Mouse (Mus musculus): ENCODE data around the gene Cfap221.

Cfap221 gene

DNA sequence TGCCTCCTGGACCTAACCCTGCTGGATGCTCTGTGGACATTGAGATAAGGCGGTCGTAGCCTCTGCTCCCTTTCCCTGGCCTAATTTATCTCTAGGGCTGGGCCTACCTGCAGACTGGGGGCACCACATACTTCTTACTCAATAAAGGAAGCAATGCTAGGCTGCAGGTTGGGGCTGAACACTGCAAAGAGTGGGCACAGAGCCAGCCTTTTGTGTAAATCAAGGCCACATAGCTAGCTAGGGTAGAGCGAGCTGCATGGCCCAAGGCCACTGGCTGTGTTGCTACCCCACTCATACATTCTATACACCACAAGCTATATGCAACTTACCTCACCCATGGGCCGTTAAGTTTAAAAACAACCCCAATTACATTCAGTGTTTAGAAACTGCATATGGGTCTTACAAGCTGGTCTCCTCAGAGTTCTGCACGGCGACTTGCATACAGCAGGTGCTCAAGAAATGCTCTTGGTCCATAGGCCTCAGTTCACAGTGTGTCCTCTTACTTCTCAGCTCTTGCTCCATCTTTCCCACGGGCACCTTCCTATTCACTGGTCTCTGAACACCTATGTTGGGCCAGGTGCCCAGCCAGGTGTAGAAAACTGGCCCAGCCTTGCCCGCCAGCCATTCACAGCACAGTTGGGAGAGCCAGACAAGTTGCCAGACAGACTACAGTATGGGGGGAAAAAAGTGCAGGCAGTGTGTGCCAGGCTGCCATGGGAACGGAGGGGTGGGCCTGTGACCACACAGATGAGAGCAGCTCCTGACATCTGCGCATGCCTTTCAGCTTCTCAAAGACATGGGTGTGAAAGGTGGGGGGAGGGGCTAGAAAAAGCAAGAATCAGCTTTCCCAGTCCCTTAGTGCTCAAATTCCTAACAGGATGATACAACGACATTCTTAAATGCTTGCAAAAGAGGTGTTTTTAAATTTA is 97.6 kb downstream of the Cfap221 start:
- DNase-seq = peak; percentile 27

DNA sequence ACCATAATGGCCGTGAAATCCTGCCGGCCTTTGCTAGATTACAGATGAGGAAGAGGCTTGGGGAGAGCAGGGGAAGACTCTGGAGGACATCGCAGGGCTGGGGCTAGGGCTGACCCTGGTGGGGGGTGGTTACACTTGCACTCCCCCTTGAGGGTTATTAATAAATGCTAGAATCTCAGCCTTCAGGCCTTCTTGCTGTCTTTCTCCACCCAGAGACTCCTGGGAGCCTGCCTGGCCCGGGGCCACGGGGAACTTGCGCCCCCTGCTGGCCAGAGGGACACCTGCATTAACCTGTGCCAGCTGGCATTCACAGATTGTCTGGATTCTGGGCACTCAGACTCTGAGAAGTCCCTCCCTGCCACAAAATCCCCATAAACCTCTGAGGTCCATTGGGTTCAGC is 102.1 kb downstream of the Cfap221 start:
- DNase-seq = peak; percentile 79

GRCm38 (mm10) chr1:119893600-119893999 is 103.4 kb downstream of the Cfap221 start:
- DNase-seq = no peak

DNA sequence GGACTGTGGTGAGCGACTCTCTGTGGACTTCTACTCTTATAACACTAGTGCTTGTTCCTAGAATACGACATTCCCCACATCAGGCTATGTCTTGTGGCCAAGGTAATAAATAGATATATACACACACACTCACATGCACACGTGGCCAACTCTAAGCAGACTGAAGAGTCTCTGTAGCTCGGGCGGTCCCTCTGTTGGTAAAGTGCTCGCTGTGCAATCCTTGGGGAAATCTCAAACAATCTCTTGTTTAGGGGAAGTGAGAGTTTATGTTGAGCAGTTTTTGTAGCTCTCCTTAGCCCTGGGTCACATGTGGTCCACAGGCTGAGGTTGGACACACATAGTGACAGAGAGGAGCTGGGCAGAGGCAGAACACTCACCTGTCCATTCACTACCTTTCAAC is 104.1 kb downstream of the Cfap221 start:
- no peak for DNase-seq

DNA sequence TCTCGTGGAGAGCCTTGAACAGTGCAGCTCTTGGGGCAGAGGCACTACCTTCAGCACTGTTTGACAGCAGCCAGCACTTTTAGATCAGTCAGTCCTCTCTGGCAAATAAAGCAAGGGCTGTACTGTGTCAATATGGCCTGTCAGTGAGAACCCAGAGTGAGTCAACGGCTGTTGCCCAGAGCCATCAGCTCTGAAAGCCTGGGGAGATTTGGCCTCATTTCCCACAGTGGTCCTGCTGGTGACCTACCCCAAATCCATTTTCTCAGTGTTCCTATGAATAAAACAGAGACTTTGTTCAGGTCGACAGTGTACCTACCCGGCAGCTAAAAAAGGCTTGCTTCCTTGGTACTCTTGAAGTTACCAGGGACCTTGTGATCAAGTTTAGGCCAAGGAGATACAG is 105.2 kb downstream of the Cfap221 start:
- DNase-seq = no peak

- DNase-seq = no peak
Measured at GRCm38 (mm10) chr1:119891149-119891548, 105.9 kb downstream of the Cfap221 start.

GRCm38 (mm10) chr1:119889347-119889746 is 107.7 kb downstream of the Cfap221 start:
- no peak for DNase-seq

GRCm38 (mm10) chr1:119886320-119886719 is 110.7 kb downstream of the Cfap221 start:
- DNase-seq = no peak

GRCm38 (mm10) chr1:119884272-119884671 is 112.8 kb downstream of the Cfap221 start:
- no peak for DNase-seq

DNA sequence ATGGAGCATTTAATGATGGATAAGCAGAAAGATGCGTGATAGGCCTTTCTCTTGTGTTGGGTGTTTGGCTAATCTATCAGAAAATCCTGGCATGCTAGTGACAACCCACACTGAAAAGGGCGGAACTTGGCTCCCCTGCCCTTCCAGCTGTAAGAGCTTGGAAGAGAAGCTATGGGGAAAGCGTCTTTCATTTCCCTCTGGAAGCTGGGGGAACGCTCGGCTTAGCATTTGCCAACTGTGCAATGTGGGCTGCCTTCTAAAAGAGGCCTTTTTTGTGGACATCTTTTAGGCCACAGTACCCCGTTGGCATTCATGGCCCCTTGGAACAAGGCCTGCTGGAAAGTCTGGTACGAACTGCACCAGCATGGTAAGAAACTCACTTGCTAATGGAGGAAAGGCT is 118.1 kb downstream of the Cfap221 start:
- DNase-seq = peak; percentile 30

DNA sequence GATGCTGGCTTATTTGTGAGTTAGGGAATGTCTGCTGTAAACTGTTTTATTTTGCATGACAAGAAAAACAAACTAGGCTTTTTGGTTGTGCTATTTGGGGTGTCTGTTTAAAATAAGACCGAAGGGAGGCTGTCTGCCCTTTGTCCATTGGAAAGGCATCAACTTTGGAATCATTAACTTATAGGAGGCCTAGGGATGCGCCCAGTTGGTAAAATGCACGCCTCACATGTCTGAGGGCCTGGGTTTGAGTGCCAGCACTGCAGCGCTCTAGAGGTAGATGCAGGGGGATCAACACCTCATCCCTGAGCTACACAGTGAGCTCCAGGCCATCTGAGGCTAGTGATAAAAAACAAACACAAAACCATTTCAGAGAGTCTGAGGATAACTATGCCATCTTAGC is 119.6 kb downstream of the Cfap221 start:
- DNase-seq = no peak

Data from kidney, postnatal 10 days (tissue).